Mouse (Mus musculus): ENCODE data around the gene Xlr5b. TPM values are rescaled to one million over a fixed set of nuclear protein-coding genes. Genes with fewer than 3 reads are reported as not detected.
"Not testable (repeated sequence)": the region's sequence is repeated elsewhere in the genome, so short reads cannot be mapped to it uniquely, and the experiment has no call there.

The Xlr5b gene
- not detected in 2 replicates for polyA plus RNA-seq (2015; fragmentation: Nextera tagmentation; extraction: Ambion mirVana)

- H3K9me3 ChIP-seq (replicated peaks; ENCODE audit: control insufficient read depth, low read length, poor library complexity, severe bottlenecking); ATAC-seq; H3K27me3 ChIP-seq (ENCODE audit: control insufficient read depth, insufficient read depth, low read depth, low read length); H3K4me1 ChIP-seq (ENCODE audit: control insufficient read depth, insufficient read depth, low read length); H3K4me2 ChIP-seq (ENCODE audit: low read length); H3K9ac ChIP-seq (ENCODE audit: low read depth, low read length); H3K36me3 ChIP-seq (ENCODE audit: control insufficient read depth, insufficient read depth, low read length); H3K27ac ChIP-seq (ENCODE audit: low read length); H3K4me3 ChIP-seq (ENCODE audit: low read depth, low read length): not testable (repeated sequence)
- no CpG with 5 or more reads among the region's 20 CpGs for whole genome bisulfite sequencing
Measured at GRCm38 (mm10) chrX:73148496-73148895, at the start of gene Xlr5b. TSS of gene Xlr5b (plus strand) at chrX:73148796.

- WGBS: no CpG with 5 or more reads among the region's 7 CpGs
- H3K27me3 ChIP-seq (ENCODE audit: control insufficient read depth, insufficient read depth, low read depth, low read length); ATAC-seq; H3K9ac ChIP-seq (ENCODE audit: low read depth, low read length); H3K9me3 ChIP-seq (replicated peaks; ENCODE audit: control insufficient read depth, low read length, poor library complexity, severe bottlenecking); H3K4me3 ChIP-seq (ENCODE audit: low read depth, low read length); H3K36me3 ChIP-seq (ENCODE audit: control insufficient read depth, insufficient read depth, low read length); H3K27ac ChIP-seq (ENCODE audit: low read length); H3K4me1 ChIP-seq (ENCODE audit: control insufficient read depth, insufficient read depth, low read length); H3K4me2 ChIP-seq (ENCODE audit: low read length): not testable (repeated sequence)
Measured at GRCm38 (mm10) chrX:73116747-73117146, 31.8 kb upstream of the Xlr5b start, which contains the start of gene Gm14685. TSS of gene Gm14685 (plus strand) at chrX:73117047.

- not testable (repeated sequence) for H3K4me2 ChIP-seq (ENCODE audit: low read length); H3K9me3 ChIP-seq (replicated peaks; ENCODE audit: control insufficient read depth, low read length, poor library complexity, severe bottlenecking); H3K9ac ChIP-seq (ENCODE audit: low read depth, low read length); H3K27me3 ChIP-seq (ENCODE audit: control insufficient read depth, insufficient read depth, low read depth, low read length); H3K27ac ChIP-seq (ENCODE audit: low read length); H3K4me1 ChIP-seq (ENCODE audit: control insufficient read depth, insufficient read depth, low read length); H3K4me3 ChIP-seq (ENCODE audit: low read depth, low read length); H3K36me3 ChIP-seq (ENCODE audit: control insufficient read depth, insufficient read depth, low read length)
- WGBS: no CpG with 5 or more reads among the region's 12 CpGs
- peak; percentile 94 for ATAC-seq
Measured at GRCm38 (mm10) chrX:73122859-73123829, 25.5 kb upstream of the Xlr5b start.

- not testable (repeated sequence) for H3K4me1 ChIP-seq (ENCODE audit: control insufficient read depth, insufficient read depth, low read length); H3K9ac ChIP-seq (ENCODE audit: low read depth, low read length); H3K4me3 ChIP-seq (ENCODE audit: low read depth, low read length); H3K4me2 ChIP-seq (ENCODE audit: low read length); H3K27ac ChIP-seq (ENCODE audit: low read length); H3K27me3 ChIP-seq (ENCODE audit: control insufficient read depth, insufficient read depth, low read depth, low read length); H3K36me3 ChIP-seq (ENCODE audit: control insufficient read depth, insufficient read depth, low read length); H3K9me3 ChIP-seq (replicated peaks; ENCODE audit: control insufficient read depth, low read length, poor library complexity, severe bottlenecking)
- WGBS: no CpG with 5 or more reads among the region's 7 CpGs
- ATAC-seq: peak; percentile 92
Measured at GRCm38 (mm10) chrX:73143218-73143618, 5.4 kb upstream of the Xlr5b start.

GRCm38 (mm10) chrX:73149350-73149749 lies 754 bp downstream of the Xlr5b start, which contains the start of gene DXBay18:
TSS of gene DXBay18 (minus strand) at chrX:73149450.
- not testable (repeated sequence) for H3K36me3 ChIP-seq (ENCODE audit: control insufficient read depth, insufficient read depth, low read length); H3K27me3 ChIP-seq (ENCODE audit: control insufficient read depth, insufficient read depth, low read depth, low read length); ATAC-seq; H3K4me3 ChIP-seq (ENCODE audit: low read depth, low read length); H3K4me2 ChIP-seq (ENCODE audit: low read length); H3K4me1 ChIP-seq (ENCODE audit: control insufficient read depth, insufficient read depth, low read length); H3K9ac ChIP-seq (ENCODE audit: low read depth, low read length); H3K9me3 ChIP-seq (replicated peaks; ENCODE audit: control insufficient read depth, low read length, poor library complexity, severe bottlenecking); H3K27ac ChIP-seq (ENCODE audit: low read length)
- WGBS: no CpG with 5 or more reads among the region's 7 CpGs

- H3K4me2 ChIP-seq (ENCODE audit: low read length); H3K4me1 ChIP-seq (ENCODE audit: control insufficient read depth, insufficient read depth, low read length); H3K9ac ChIP-seq (ENCODE audit: low read depth, low read length); H3K4me3 ChIP-seq (ENCODE audit: low read depth, low read length); H3K9me3 ChIP-seq (replicated peaks; ENCODE audit: control insufficient read depth, low read length, poor library complexity, severe bottlenecking); H3K27ac ChIP-seq (ENCODE audit: low read length); ATAC-seq; H3K27me3 ChIP-seq (ENCODE audit: control insufficient read depth, insufficient read depth, low read depth, low read length); H3K36me3 ChIP-seq (ENCODE audit: control insufficient read depth, insufficient read depth, low read length): not testable (repeated sequence)
- WGBS: 84% methylated on average over 6 of the region's 15 CpGs
Measured at GRCm38 (mm10) chrX:73176889-73177288, 28.3 kb downstream of the Xlr5b start, which contains the start of gene Spin2d. TSS of gene Spin2d (minus strand) at chrX:73176989.

GRCm38 (mm10) chrX:73191934-73192333 lies 43.3 kb downstream of the Xlr5b start, which contains the start of gene Xlr3b:
TSS of gene Xlr3b (plus strand) at chrX:73192207.
- WGBS: 91% methylated on average over 6 of the region's 12 CpGs
- peak; percentile 68; the same call in 1 of the 2 replicates for ATAC-seq

More at GRCm38 (mm10) chrX:73191934-73192333, 43.3 kb downstream of the Xlr5b start, which contains the start of gene Xlr3b:
- H3K27ac ChIP-seq (ENCODE audit: low read length); H3K4me1 ChIP-seq (ENCODE audit: control insufficient read depth, insufficient read depth, low read length); H3K9ac ChIP-seq (ENCODE audit: low read depth, low read length); H3K4me3 ChIP-seq (ENCODE audit: low read depth, low read length); H3K4me2 ChIP-seq (ENCODE audit: low read length); H3K27me3 ChIP-seq (ENCODE audit: control insufficient read depth, insufficient read depth, low read depth, low read length); H3K9me3 ChIP-seq (replicated peaks; ENCODE audit: control insufficient read depth, low read length, poor library complexity, severe bottlenecking); H3K36me3 ChIP-seq (ENCODE audit: control insufficient read depth, insufficient read depth, low read length): not testable (repeated sequence)

Data from midbrain, embryonic 16.5 days (tissue).